Mouse (Mus musculus) left cerebral cortex, adult 9 months (tissue): ENCODE results near the gene Tmem234.

ENCODE experiments used
- DNase-seq, 2 experiments: peaks; one replicate each; pipeline ENCODE4 v3.0.0; 2022; ENCODE audit warnings: low spot score in 2 of 2

Tmem234 gene

GRCm38 (mm10) chr4:129578466-129578865 lies 22.0 kb upstream of the Tmem234 start, which contains the start of gene Fam167b:
Gene Fam167b, minus strand, starts transcription at chr4:129578549.
- DNase-seq: peak in 1 of 2 experiments; percentile 20

GRCm38 (mm10) chr4:129580347-129580746 lies 20.1 kb upstream of the Tmem234 start:
- no peak for DNase-seq

DNA sequence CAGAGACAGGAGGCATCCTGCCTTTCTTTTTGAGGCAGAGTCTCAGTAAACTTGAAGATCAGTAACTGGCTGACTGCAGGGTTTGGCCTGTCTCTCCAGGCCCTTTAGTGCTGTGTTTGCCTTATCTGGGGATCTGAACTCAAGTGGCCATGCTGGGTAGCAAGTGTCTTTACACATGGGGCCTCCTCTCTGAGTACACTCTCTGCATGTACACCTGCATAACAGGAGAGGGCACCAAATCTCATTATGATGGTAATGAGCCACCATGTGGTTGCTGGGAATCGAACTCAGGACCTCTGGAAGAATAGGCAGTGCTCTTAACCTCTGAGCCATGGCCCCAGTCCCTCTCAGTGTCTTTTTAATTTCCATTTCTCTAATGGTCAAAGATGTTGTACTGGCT lies 18.2 kb upstream of the Tmem234 start:
- no peak for DNase-seq

DNA sequence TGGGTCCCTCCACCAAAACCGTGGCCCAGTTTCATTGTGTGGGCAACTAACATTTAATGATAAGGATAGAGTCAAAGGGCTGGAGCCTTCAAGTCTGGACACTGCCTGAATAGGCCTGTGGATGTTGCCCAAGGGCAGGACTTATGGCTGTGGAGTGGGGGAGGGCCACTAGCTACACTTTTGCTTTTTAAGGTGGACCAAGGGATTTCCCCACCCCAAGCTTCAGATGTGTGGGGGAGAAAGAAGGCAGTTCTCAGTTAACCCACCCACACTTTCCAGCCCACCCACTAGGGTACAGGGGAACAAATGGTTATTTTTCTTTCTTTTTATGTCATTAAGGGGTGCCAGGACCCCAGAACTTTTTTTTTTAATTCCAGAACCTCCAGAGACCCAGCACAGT lies 16.1 kb upstream of the Tmem234 start:
- DNase-seq: no peak

DNA sequence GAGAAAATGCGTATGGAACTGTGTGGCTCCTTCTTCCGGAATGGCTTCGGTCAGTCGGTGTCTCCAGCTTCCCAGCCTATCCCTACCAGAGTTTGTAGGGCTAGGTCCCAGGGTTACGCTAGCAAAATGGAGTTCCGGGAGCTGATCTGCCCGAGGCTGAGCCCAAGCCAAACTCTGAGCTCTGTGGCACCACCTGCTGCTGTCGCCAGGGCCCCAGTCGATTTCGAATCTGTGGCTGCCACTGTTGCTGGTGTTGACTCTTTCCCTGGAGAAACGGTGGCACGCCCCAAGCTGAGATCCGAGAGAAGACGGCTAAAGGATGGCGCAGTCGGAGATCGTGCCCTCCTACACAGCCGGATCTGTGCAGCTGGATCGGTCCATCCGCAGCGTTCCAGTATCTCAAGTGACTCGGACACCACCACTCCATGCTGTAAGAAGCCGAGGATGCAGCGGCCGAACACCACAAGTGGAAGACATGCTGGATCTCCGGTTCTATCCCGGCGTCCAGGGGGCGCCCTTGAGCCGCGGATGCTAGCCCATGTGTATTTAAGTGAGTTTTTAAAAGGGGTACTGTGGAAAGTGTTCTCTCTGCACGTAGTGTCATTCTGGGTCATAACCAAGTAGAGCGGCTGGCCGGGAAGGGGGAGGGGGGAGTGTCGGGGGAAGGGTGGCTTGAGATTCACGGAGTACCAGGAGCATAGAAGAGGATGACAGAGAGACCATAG lies 15.4 kb upstream of the Tmem234 start:
- DNase-seq: peak in 1 of 2 experiments; percentile 83

DNA sequence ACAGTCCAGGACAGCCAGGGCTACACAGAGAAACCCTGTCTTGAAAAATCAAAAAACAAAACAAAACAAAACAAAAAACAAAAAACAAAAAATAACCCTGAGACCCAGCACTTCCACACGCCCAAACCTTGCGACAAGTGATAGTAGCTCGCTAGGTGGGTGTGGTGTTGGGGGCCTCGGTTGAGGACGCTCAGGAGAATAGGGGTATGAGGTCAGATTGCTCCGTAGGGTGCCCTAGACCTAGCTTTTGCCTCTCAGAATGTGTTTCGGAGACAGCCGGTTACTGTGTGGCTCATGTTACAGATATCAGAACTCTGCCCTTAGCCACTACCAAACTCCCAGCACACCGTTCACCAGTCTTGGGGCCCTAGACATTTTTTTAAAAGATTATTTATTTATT lies 14.7 kb upstream of the Tmem234 start:
- no peak for DNase-seq

DNA sequence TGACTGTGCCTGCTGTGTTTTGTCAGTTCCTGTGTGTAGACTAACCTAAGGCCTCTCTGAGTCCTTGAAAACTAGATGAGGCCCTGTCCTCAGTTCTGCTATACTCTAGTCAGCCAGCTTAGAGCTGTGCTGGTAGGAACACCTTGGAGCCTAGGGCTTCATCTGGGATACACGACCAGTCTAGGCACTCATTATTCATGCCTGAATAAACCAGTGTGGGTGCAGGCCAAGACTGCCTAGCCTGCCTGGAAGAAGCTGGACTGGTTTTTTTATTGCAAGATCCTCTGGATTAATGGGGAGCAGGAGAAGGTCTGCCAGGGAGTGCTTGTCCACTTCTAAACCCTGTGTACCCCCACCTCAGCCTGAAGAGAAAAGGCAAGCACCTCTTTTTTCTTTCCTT lies 13.5 kb upstream of the Tmem234 start:
- no peak for DNase-seq

GRCm38 (mm10) chr4:129588865-129589264 lies 11.6 kb upstream of the Tmem234 start:
- no peak for DNase-seq

- DNase-seq: peak in 1 of 2 experiments; percentile 86
Observed at GRCm38 (mm10) chr4:129608426-129609025, 8.1 kb downstream of the Tmem234 start.

- DNase-seq: no peak
Observed at GRCm38 (mm10) chr4:129609139-129609631, 8.7 kb downstream of the Tmem234 start.

DNA sequence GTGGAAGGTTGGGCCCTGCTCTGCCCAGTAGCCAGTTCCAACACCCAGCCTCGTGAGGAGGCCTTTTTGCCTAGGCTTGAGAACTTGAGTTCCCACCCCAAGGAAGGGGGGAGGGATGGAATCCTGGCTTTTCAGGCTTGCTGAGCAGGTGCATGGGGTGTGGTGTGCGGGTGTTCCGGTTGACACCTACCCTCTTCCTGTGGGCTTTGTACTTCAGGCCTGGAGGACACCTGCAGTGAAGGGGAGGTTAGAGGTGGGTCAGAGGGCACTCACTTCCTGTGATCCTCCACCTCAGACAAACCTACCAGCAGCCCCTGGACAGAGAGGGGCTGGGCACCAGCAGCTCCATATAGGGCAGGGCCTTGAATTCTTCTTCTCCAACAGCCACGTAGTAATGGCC lies 9.6 kb downstream of the Tmem234 start:
- no peak for DNase-seq

GRCm38 (mm10) chr4:129610472-129610871 lies 10.0 kb downstream of the Tmem234 start:
- no peak for DNase-seq

GRCm38 (mm10) chr4:129614093-129614492 lies 13.6 kb downstream of the Tmem234 start, which contains the start of gene Dcdc2b:
Gene Dcdc2b, minus strand, starts transcription at chr4:129614257.
- DNase-seq: no peak

- DNase-seq: no peak
Observed at GRCm38 (mm10) chr4:129615801-129616290, 15.4 kb downstream of the Tmem234 start.

GRCm38 (mm10) chr4:129616631-129617030 lies 16.2 kb downstream of the Tmem234 start:
- no peak for DNase-seq

- DNase-seq: no peak
Observed at GRCm38 (mm10) chr4:129617121-129617641, 16.7 kb downstream of the Tmem234 start.

DNA sequence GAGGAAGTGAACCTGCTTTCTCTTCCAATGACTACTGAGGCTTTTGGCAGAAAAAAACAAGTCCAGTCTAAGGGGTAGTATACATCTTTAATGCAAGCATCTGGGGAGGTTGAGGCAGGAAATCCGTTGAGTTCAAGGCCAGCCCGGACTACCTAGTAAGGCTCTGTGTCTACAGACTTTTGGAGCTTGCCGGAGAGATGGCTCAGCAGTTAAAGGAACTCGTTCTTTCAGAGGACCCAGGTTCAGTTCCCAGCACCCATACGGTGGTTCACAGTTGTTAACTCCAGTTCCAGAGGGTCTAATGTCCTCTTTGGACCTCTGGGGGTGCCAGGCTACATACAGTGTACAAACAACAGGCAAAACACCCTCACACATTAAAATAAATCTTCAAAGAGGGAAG lies 17.6 kb downstream of the Tmem234 start:
- DNase-seq: no peak

DNA sequence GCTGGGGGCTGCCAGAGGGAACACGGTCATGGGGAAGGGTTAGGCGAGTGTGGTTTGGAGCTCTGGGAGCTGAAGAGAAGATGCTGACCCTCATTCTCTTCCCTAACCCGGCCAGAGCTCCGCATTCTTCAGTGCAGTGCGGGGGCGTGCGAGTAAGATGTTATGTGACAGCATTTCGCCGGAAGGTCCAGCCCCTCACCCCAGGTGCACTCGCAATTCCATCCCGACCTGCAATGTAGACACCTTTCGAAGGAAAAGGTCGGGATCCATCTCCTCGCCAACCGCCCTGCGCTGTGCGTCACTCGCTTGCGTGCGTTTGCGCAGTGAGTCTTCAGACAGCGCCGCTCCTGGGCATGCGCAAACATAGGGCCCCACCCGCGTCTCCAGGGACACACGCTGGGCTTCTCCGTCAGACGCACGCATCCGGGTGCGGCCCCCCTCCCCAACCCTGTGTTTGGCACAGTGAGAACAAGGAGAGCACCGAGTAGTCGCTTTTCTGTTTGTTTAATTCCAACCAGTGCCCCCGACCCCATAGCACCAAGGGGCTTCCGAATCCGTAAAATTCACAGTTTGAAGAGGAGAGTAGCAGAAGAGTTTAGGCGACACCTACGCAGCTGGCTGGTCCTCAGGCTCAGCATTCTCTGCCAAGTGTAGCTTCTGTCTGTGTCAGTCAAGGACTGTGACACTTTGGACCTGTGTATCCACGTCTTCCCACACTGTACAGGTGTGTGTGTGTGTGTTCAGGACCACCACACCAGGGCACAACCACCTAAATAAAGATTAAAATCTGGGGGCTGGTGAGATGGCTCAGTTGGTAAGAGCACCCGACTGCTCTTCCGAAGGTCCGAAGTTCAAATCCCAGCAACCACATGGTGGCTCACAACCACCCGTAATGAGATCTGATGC lies 18.6 kb downstream of the Tmem234 start, which contains the start of gene Iqcc:
TSS of gene Iqcc (minus strand) at position 314 of the 906 bp plus-strand sequence.
- peak; percentile 92 to 96 for DNase-seq

- DNase-seq: no peak
Observed at GRCm38 (mm10) chr4:129620419-129621282, 20.2 kb downstream of the Tmem234 start.

DNA sequence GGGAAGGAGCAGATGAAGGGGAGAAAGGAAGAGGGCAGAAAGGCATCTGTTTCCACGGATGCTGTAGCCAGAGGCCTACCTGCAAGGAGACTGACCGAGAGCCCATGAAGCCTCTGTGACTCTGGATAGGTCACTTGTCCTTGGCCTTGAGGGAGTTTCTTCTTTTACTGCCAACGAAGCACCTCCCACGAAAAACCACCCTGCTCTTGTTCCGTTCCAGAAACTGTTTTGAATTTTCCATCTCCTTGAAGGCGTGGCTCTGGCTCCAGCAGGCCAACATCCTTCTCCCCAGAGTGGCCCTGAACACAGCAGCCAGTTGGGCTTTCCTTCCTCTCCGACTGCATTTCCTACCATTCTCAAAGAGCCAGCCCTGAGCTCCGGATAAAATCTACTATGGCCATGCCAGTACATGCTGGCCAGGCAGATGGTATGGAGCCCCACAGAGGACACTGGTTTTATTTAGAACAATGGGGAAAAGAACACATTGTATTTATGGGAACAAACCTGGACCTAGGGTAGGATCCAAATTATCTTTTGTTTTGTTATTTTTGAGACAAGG lies 20.9 kb downstream of the Tmem234 start:
- DNase-seq: no peak
